Mouse (Mus musculus): ENCODE results near the gene Ldhal6b. TPM values are rescaled to one million over a fixed set of nuclear protein-coding genes. Genes with fewer than 3 reads are reported as not detected.

Gene Ldhal6b
- polyA plus RNA-seq, 1 experiment from 2014 or later = not detected

DNA sequence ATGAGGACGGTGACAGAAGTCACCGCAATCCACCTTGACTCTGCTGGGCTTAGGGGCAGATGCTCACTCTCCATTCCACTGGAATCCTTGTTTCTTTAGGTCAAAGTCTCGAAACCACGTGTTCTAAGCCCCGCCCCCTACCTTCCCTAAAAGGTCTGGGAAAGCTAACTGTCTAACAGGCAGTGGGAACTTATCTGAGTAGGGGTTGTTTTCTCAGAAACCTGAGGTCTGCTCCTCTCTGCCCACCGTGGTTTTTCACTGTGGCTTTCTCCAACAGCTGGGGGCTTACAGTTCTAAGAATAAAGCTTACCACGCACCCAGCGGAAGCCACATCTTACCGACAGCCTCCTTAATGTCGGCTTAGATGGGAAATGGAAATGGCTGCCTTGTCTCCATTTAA lies 12.0 kb downstream of the Ldhal6b start:
- Histone ChIP-seq H3K4me3 (ENCODE audit: low read depth, low read length) (no peak overlapping the region), H3K27ac (ENCODE audit: low read length) (no peak overlapping the region), H3K27me3 (ENCODE audit: control insufficient read depth, insufficient read depth, low read length) (no peaks in the 10 kb centered on the region), H3K4me2 (replicated peaks; ENCODE audit: low read depth, low read length) (no peak overlapping the region), H3K9ac (replicated peaks; ENCODE audit: low read depth, low read length) (no peak overlapping the region), H3K9me3 (ENCODE audit: control insufficient read depth, low read depth, low read length) (no peaks in the 10 kb centered on the region), H3K36me3 (ENCODE audit: control insufficient read depth, insufficient read depth, low read length) (peaks cover 3% of the 10 kb centered on the region; the same call in 1 of the 2 replicates), H3K4me1 (ENCODE audit: control insufficient read depth, insufficient read depth, low read length) (peaks cover 6% of the 10 kb centered on the region; the same call in 1 of the 2 replicates)
- WGBS = 40% methylated on average over 10 of the region's 10 CpGs
- no peak for ATAC-seq (ENCODE audit: insufficient number of reproducible peaks, insufficient read depth, low FRiP score, low read depth)

DNA sequence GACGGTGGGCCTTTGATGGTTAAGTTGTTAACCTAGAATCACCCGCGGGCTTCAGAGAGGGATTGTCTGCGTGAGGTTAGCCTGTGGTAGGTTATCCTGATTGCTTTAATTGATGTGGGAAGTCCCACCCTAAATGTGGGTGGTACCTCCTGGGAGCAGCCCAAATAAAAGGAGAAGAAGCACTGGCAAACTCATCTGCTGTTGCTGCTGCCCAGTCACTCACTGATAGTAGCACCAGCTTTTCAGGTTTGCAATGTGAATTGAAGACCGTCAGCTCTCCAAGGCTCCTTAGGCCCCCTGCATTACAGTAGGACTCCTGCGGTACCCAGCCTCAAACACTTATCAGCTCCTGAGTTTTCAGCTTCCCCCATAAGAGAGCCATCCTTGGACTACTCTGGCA lies 14.7 kb downstream of the Ldhal6b start:
- ATAC-seq (ENCODE audit: insufficient number of reproducible peaks, insufficient read depth, low FRiP score, low read depth) = no peak
- Histone ChIP-seq H3K27ac (ENCODE audit: low read length) (no peak overlapping the region), H3K4me1 (ENCODE audit: control insufficient read depth, insufficient read depth, low read length) (peaks cover 6% of the 10 kb centered on the region; the same call in 1 of the 2 replicates), H3K9ac (replicated peaks; ENCODE audit: low read depth, low read length) (no peak overlapping the region), H3K36me3 (ENCODE audit: control insufficient read depth, insufficient read depth, low read length) (no peaks in the 10 kb centered on the region), H3K4me3 (ENCODE audit: low read depth, low read length) (no peak overlapping the region), H3K9me3 (ENCODE audit: control insufficient read depth, low read depth, low read length) (no peaks in the 10 kb centered on the region), H3K4me2 (replicated peaks; ENCODE audit: low read depth, low read length) (no peak overlapping the region), H3K27me3 (ENCODE audit: control insufficient read depth, insufficient read depth, low read length) (no peaks in the 10 kb centered on the region)
- WGBS = 87% methylated on average over 6 of the region's 6 CpGs

DNA sequence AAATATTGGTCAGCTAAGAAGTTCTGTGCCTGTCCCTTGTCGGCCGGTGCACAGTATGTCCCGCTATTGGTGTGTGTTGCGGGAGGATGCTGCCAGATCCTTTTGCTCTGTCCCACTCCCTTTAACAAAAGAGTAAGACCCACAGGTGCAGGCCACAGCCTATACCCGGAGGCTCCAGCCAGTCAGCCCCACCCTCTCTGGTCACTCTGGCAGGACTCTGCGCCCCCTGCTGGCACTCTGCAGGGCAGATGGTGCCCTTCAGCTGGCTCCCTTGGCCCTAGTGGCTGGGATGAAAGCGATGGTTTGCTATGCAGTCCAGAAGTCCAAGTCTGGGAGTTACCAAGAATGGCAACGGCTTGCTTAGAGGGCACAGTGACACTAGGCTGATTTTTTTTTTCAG lies 15.9 kb downstream of the Ldhal6b start:
- no peak overlapping the region for H3K4me3 ChIP-seq (ENCODE audit: low read depth, low read length)
- no peaks in the 10 kb centered on the region for H3K27me3 ChIP-seq (ENCODE audit: control insufficient read depth, insufficient read depth, low read length)
- no peaks in the 10 kb centered on the region for H3K36me3 ChIP-seq (ENCODE audit: control insufficient read depth, insufficient read depth, low read length)
- H3K27ac ChIP-seq (ENCODE audit: low read length) = no peak overlapping the region
- H3K9ac ChIP-seq (replicated peaks; ENCODE audit: low read depth, low read length) = no peak overlapping the region
- WGBS = 34% methylated on average over 8 of the region's 8 CpGs
- ATAC-seq (ENCODE audit: insufficient number of reproducible peaks, insufficient read depth, low FRiP score, low read depth) = peak; percentile 80; the same call in 1 of the 2 replicates
- H3K9me3 ChIP-seq (ENCODE audit: control insufficient read depth, low read depth, low read length) = no peaks in the 10 kb centered on the region
- no peak overlapping the region for H3K4me2 ChIP-seq (replicated peaks; ENCODE audit: low read depth, low read length)
- peaks cover 6% of the 10 kb centered on the region; the same call in 1 of the 2 replicates for H3K4me1 ChIP-seq (ENCODE audit: control insufficient read depth, insufficient read depth, low read length)

DNA sequence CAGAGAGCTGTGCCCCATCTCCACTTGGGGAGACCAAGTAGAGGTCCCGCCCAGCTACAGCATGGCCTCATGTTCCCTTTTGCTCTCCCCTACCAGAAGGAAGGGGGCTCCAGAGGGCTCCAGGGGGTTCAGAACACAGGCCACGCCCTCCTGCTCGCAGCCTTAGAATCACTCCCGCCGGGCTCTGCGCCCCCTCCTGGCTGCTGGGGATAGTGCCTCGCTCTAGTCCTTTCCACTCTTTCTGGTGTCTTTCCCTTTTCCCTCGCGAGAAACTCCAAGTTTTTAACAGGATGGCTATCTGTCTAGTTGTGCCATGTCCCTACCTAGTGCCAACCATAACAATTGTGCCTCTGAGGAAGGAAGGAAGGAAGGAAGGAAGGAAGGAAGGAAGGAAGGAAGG lies 16.5 kb downstream of the Ldhal6b start:
- Histone ChIP-seq H3K36me3 (ENCODE audit: control insufficient read depth, insufficient read depth, low read length) (no peaks in the 10 kb centered on the region), H3K9ac (replicated peaks; ENCODE audit: low read depth, low read length) (no peak overlapping the region), H3K4me1 (ENCODE audit: control insufficient read depth, insufficient read depth, low read length) (peaks cover 4% of the 10 kb centered on the region; the same call in 1 of the 2 replicates), H3K27ac (ENCODE audit: low read length) (no peak overlapping the region), H3K9me3 (ENCODE audit: control insufficient read depth, low read depth, low read length) (no peaks in the 10 kb centered on the region), H3K4me2 (replicated peaks; ENCODE audit: low read depth, low read length) (no peak overlapping the region), H3K4me3 (ENCODE audit: low read depth, low read length) (no peak overlapping the region), H3K27me3 (ENCODE audit: control insufficient read depth, insufficient read depth, low read length) (no peaks in the 10 kb centered on the region)
- WGBS = 5% methylated on average over 9 of the region's 9 CpGs
- peak; percentile 20; the same call in 1 of the 2 replicates for ATAC-seq (ENCODE audit: insufficient number of reproducible peaks, insufficient read depth, low FRiP score, low read depth)

DNA sequence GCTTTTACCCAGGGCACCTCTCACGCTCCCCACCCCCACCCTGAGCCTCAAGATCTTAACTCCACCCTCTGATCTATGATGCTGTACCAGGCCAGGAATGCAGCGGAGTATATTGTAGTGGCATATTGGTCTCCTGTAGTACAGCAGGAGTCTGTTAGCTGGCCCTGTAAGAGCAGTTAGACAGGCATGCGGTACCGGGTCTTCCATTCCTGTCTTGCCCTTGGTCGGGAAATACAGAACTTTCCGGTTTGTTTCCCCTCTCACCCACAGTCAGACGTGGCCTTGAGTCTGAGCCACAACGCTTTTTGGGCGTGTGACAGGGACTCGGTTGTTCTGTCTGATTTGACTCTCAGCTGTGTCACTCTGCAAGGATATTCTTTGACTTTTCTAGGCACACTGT lies 17.3 kb downstream of the Ldhal6b start:
- no peak overlapping the region for H3K9ac ChIP-seq (replicated peaks; ENCODE audit: low read depth, low read length)
- H3K36me3 ChIP-seq (ENCODE audit: control insufficient read depth, insufficient read depth, low read length) = no peaks in the 10 kb centered on the region
- 82% methylated on average over 10 of the region's 10 CpGs for whole genome bisulfite sequencing
- no peak overlapping the region for H3K4me3 ChIP-seq (ENCODE audit: low read depth, low read length)
- H3K4me1 ChIP-seq (ENCODE audit: control insufficient read depth, insufficient read depth, low read length) = no peaks in the 10 kb centered on the region
- H3K9me3 ChIP-seq (ENCODE audit: control insufficient read depth, low read depth, low read length) = no peaks in the 10 kb centered on the region
- H3K4me2 ChIP-seq (replicated peaks; ENCODE audit: low read depth, low read length) = no peak overlapping the region
- no peak for ATAC-seq (ENCODE audit: insufficient number of reproducible peaks, insufficient read depth, low FRiP score, low read depth)
- no peak overlapping the region for H3K27ac ChIP-seq (ENCODE audit: low read length)
- H3K27me3 ChIP-seq (ENCODE audit: control insufficient read depth, insufficient read depth, low read length) = no peaks in the 10 kb centered on the region

DNA sequence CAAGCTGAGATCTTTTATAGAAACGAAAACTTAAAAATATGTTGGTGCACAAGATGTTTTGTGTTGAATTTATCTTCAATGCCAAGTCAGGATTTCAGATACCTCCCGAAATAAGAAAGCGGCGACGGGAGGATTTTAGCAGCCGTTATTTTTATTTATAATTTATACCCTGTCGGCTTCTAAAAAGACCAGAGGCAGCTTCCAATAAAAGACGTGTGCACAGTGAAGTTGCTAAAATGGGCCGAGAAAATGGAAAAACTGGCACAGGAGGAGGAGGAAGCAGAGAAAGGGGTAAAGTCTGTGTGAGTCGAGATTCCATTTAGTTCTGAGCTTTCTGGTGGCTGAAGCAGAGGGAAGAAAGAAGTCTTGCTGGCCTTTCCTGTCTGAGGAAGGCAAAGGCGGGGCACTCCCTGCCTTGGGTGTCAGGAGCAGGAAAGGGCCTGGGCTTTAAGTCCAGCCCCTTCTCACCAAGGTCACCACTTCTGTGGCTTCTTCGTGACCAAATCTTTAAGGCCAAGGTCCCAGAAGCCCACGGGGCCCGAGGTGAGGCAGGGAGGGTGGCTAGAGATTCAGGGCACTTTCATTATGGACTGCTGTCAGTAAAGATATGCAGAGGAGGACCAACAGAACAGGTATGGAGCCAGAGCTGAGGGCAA lies 18.0 kb downstream of the Ldhal6b start:
- 61% methylated on average over 14 of the region's 14 CpGs for WGBS

DNA sequence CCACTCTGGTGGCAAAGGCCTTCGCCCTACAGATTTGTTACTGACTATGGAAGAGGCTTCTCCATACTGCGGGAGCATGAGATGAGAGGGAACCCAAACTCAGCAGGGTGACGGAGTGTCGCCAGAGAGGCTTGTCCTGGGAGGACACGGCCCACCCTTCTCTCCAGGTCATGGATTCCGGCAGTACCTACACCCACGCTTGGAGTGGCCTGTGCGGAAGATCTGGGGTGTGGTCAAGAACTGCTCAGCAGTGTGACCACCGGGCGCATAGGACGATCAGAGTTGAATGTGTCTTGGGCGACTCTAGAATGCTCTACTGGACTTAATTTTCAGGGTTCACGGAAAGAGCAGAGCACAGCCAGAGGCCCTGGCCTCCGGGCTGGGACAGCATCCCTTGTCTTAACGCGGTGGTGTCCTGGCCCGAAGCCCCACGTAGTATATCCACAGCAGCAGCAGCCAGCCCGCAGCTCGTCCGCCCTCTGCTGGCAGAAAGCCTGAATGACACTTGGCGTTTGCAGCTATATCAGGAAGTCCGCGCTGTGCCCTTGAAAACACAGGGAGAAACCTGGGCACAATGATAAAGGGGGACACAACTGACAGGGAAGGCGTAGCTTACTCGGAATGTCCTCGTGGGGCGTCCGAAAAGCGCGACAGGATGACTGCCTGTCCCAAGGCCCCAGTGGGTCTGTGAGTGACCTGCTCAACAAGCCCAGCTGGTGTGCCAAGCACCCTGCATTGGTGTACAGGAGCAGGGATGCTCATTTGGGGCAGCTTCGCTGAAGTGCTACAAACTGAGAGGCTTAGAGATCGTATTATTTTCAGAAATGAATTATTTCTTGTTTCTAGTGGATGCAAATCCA lies 21.2 kb downstream of the Ldhal6b start:
- WGBS = 30% methylated on average over 33 of the region's 33 CpGs

More for the DNA sequence above, 18.0 kb downstream of the Ldhal6b start:
- H3K27me3 ChIP-seq (ENCODE audit: control insufficient read depth, insufficient read depth, low read length) = no peaks in the 10 kb centered on the region
- no peak overlapping the region for H3K4me2 ChIP-seq (replicated peaks; ENCODE audit: low read depth, low read length)
- H3K4me3 ChIP-seq (ENCODE audit: low read depth, low read length) = no peak overlapping the region
- no peak overlapping the region for H3K9ac ChIP-seq (replicated peaks; ENCODE audit: low read depth, low read length)
- H3K36me3 ChIP-seq (ENCODE audit: control insufficient read depth, insufficient read depth, low read length) = no peaks in the 10 kb centered on the region
- no peak overlapping the region for H3K27ac ChIP-seq (ENCODE audit: low read length)
- ATAC-seq (ENCODE audit: insufficient number of reproducible peaks, insufficient read depth, low FRiP score, low read depth) = no peak
- no peaks in the 10 kb centered on the region for H3K4me1 ChIP-seq (ENCODE audit: control insufficient read depth, insufficient read depth, low read length)
- no peaks in the 10 kb centered on the region for H3K9me3 ChIP-seq (ENCODE audit: control insufficient read depth, low read depth, low read length)

DNA sequence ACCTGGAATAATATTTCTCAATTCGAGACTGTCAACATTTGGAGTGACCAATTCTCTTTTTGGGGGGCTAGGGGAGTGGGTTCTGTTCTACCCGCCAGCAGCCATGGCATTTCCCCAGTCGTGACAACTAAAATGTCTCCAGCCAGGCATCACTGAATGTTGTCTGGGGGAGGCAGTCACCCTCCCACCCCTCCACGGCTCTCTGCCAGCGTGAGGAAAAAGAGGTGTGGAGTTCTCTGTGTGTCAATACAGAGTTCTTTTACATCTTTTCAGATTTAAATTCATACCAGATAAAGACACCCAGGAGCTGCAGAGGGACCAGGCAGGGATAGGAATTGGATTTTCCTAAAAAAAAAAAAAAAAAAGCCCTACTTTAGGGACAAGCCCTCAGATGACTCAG lies 22.4 kb downstream of the Ldhal6b start:
- H3K9ac ChIP-seq (replicated peaks; ENCODE audit: low read depth, low read length) = no peak overlapping the region
- no peak for ATAC-seq (ENCODE audit: insufficient number of reproducible peaks, insufficient read depth, low FRiP score, low read depth)
- WGBS = 75% methylated on average over 5 of the region's 5 CpGs
- H3K27me3 ChIP-seq (ENCODE audit: control insufficient read depth, insufficient read depth, low read length) = no peaks in the 10 kb centered on the region
- no peak overlapping the region for H3K4me3 ChIP-seq (ENCODE audit: low read depth, low read length)
- no peaks in the 10 kb centered on the region for H3K4me1 ChIP-seq (ENCODE audit: control insufficient read depth, insufficient read depth, low read length)
- H3K27ac ChIP-seq (ENCODE audit: low read length) = no peak overlapping the region
- no peaks in the 10 kb centered on the region for H3K9me3 ChIP-seq (ENCODE audit: control insufficient read depth, low read depth, low read length)
- no peaks in the 10 kb centered on the region for H3K36me3 ChIP-seq (ENCODE audit: control insufficient read depth, insufficient read depth, low read length)
- no peak overlapping the region for H3K4me2 ChIP-seq (replicated peaks; ENCODE audit: low read depth, low read length)

More for the DNA sequence above, 21.2 kb downstream of the Ldhal6b start:
- no peak overlapping the region for H3K4me3 ChIP-seq (ENCODE audit: low read depth, low read length)
- no peaks in the 10 kb centered on the region for H3K36me3 ChIP-seq (ENCODE audit: control insufficient read depth, insufficient read depth, low read length)
- H3K4me2 ChIP-seq (replicated peaks; ENCODE audit: low read depth, low read length) = no peak overlapping the region
- no peak overlapping the region for H3K9ac ChIP-seq (replicated peaks; ENCODE audit: low read depth, low read length)
- H3K9me3 ChIP-seq (ENCODE audit: control insufficient read depth, low read depth, low read length) = no peaks in the 10 kb centered on the region
- no peaks in the 10 kb centered on the region for H3K27me3 ChIP-seq (ENCODE audit: control insufficient read depth, insufficient read depth, low read length)
- H3K27ac ChIP-seq (ENCODE audit: low read length) = no peak overlapping the region
- H3K4me1 ChIP-seq (ENCODE audit: control insufficient read depth, insufficient read depth, low read length) = no peaks in the 10 kb centered on the region
- 0 out of 2 replicates have a peak, but pooled peaks have one; percentile 29 for ATAC-seq (ENCODE audit: insufficient number of reproducible peaks, insufficient read depth, low FRiP score, low read depth)

Data from stomach, embryonic 14.5 days (tissue).